Mouse (Mus musculus) cerebellum, adult 2 months (tissue): ENCODE measurements at regions not wholly inside any gene's neighbourhood (a gene's known extent, or its start where the extent isn't known, plus 50 kb on each side); places are given as distances from the start of the nearest gene placed in this dataset.

Source experiments
- CTCF ChIP-seq: fragments of 200-500 bp; IDR thresholded peaks from 2 replicates; pipeline ENCODE4 v1.5.1; 2011; ENCODE audit warnings: low read depth, mild to moderate bottlenecking, control low read depth, low read length, moderate library complexity, borderline replicate concordance; ENCODE audit not compliant: insufficient read depth
- POLR2A ChIP-seq: fragments of 200-500 bp; IDR thresholded peaks from 2 replicates; pipeline ENCODE4 v1.6.1; 2011; ENCODE audit warnings: low read length, control low read depth, borderline replicate concordance; ENCODE audit not compliant: insufficient read depth

DNA sequence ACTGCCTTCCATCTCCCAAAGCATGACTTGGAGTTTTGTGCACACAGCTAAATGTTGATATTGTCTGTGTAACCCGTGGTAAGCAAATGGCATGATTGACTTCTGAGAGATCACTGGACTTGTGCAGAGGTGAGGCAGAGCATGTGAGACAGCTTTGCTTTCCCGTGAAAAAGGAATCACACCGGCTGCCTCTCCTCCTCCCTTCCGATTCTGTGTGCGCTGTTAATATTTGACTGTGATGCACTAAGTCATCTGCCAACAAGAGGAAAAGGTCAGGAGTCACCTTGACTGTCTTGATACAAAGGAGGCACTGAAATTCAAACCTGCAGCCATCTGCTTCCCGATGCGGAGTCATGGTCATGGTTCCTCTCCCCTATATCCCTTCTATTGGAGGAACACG lies 98.0 kb downstream of the Ehf start:
- no peak for TF ChIP-seq POLR2A
- TF ChIP-seq CTCF, result no peak
